Mouse (Mus musculus): ENCODE data around the gene Zranb3.

Zranb3 gene

DNA sequence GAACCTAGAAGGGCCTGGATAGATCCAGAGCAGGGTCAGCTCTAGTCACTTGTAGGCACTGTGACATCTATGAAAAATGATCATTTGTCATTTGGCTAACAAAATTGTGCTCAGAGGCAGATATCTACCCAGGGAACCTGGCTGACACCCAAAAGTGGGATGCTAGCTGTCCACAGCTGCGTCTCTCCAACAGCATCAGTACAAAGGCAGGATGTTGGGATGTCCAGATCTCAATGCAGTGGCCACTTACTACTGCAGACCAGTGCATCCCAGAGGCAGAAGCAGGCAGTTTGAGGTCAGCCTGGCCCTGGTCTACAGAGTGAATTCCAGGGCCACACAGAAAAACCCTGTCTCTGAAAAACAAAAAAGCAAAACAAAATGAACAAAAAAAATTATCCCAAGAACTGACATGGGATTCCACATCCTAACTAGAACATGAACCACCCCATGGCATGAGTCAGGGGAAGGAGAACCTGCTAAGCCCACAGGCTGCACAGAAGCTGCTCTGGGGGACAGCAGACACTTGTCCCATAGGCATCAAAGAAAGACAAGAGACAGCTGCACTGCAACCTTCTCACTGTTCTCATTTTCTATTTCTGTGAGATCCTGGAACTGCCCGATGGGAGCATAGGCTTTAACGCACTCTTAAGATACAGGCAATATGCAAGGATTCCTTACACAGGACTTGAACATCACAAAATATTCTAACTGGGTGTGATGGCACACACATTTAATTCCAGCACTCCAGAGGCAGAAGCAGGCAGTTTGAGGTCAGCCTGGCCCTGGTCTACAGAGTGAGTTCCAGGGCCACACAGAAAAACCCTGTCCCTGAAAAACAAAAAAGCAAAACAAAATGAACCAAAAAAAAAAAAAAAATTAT, 156.9 kb downstream of the Zranb3 start:
- no peak for DNase-seq (ENCODE audit: low spot score in 2 of 2)

DNA sequence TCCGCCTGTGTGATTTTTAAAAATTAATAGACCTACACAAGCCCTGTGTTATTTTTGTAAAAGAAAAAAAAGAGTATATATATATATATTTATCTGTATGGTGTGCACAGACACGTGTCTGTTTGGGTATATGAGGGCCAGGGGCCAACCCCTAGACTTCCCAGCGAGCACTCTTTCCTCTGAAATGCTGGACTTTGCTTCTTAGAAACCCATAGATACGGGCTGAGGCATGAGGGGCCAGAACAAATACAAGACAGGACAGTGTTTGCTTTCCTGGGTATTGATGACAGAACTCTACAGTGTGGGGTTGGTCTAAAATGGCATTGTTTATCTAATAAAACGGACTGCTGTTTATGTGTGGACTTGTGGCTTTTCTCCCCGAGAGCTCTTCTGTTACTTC, 159.3 kb downstream of the Zranb3 start:
- no peak for DNase-seq (ENCODE audit: low spot score in 2 of 2)

DNA sequence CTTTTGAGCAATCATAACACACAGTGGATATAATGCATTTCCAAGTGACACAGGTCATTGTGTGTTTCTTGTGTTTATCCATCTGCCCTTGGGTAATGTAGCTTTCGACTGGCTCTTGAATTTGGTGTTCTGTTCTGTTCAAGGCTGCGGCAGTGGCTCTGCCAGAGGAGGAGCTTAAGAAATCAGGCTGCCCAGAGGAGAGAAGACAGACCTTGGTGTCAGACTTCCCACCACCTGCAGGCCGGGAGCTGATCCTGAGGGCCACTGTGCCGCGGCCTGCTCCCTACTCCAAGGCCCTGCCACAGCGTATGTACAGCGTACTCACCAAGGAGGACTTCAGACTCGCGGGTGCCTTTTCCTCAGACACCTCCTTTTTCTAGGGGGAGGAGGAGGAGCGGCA, 160.6 kb downstream of the Zranb3 start:
- DNase-seq (ENCODE audit: low spot score in 2 of 2): no peak

DNA sequence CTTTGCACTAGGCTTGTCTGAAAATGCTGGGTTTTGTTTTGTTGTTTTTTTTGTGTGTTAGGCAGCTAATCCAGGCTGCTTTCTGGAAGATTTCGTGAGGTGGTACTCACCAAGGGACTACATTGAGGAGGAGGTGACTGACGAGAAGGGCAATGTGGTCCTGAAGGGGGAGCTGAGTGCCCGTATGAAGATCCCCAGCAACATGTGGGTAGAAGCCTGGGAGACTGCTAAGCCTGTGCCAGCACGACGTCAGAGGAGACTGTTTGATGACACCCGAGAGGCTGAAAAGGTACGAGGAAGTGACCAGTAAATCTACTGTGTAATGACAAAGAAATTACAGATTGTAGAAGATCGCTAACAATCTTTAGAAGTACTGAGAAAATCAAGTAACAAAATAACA, 165.6 kb downstream of the Zranb3 start:
- DNase-seq (ENCODE audit: low spot score in 2 of 2): no peak

DNA sequence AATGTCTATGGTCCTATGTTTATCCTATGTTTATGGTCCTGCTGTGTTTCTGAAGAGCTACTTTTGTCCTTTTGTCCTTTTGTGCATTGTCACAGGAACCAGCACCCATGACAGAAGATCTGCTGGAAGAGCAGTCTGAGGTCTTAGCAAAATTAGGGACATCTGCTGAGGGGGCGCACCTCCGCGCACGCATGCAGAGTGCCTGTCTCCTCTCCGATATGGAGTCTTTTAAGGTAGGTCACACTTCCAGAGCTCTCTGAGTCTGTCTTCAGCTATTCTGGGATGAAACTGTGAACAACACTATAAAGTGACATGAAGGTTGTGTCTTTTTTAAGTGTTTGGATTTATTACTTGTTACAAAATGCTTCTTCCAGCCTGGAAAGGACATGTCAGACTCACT, 168.5 kb downstream of the Zranb3 start:
- no peak for DNase-seq (ENCODE audit: low spot score in 2 of 2)

DNA sequence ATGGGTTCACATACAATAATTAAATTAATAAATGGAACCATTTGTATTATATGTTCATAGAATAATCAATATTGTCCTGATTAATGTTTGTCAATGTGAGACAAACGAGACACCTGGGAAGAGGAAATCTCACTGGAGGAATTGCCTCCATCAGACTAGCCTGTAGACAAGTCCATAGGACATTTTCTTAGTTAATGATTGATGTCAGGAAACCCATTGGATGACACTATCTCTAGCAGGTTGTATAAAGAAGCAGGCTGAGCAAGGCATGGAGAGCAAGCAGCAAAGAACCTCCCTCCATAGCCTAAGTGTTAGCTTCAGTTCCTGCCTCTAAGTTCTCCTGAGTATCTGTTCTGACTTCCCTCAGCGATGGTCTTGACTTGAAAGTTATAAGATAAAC, 169.4 kb downstream of the Zranb3 start:
- DNase-seq (ENCODE audit: low spot score in 2 of 2): no peak

DNA sequence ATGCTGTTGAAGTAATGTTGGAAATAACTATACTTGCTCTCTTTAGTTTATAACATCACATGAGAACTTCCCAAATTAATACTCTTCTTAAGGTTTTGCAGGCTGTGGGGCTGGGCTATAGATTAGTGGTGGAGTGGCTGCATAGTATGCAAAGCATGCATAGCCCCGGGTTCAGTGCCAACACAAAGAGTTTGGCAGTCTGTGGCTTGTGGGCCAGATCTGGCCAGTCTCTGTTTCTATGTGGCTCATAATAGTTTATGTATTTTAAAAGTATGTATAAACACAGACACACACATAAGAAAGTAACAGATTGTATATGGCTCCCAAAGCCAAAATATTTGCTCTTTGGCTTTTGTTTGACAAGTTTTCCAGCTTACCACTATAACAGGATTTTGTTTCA, 187.0 kb downstream of the Zranb3 start:
- DNase-seq (ENCODE audit: low spot score in 2 of 2): no peak

DNA sequence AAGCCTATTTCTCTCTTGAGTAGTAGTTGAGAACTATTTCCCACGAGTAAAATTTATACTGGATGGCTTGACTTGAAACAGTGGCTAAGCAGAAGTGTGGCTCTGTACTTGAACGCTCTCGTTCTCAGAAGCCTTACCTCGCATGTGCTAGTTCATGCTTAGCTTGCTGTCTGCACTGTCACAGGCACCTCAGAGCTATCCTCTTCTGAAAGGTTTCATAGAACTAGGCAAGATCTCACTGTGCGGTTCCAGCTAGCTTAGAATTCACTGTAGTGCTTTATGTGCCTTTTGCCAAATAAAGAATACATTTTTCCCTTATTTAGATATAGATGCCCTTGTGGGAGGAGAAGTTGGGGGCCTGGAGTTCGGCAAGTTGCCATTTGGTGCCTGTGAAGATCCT, 187.5 kb downstream of the Zranb3 start:
- DNase-seq (ENCODE audit: low spot score in 2 of 2): no peak

DNA sequence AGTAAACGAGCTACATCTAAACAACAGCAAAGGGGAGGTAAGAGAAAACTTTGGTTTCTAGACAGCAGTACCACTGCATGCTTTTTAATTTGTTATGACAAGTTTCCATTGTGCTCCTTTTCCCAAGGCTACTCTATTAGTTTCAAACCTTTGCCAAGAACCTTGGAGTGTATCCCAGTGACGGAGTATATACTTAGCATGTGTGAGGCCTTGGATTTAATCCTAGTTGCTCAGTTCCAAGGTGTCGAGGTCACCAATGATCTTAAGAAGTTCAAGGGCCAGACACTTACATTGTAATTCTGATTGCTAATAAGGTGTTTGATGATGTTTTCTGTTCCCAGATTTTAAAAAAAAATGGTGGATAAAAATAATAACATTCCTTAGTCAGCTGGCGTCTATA, 189.7 kb downstream of the Zranb3 start:
- no peak for DNase-seq (ENCODE audit: low spot score in 2 of 2)

DNA sequence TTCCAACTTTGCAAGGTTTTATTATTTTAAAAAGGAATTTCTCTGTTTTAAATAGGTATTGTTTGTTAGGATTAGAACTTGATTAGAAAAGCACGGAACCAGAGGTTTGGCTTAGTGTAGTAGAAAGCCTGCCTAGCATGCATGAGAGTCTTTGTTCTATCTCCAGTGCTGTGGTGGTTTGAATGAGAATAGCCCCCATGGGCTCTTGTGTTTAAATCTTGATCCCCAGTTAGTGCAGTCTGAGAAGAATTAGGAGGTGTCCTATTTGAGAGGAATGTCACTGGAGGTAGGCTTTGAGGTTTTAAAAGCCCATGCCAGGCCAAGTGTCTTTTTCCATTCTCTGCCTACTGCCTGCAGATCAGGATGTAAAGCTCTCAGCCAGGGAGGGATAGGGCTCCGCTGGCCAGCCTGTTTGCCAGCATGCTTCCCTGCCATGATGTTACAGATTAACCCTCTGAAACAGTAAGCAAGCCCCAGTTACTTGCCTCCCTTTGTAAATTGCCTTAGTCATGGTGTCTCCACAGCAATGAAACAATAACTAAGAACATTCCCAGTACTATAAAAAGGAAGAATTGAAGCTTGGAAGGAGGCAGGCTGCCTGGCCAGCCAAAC, 198.0 kb downstream of the Zranb3 start:
- DNase-seq (ENCODE audit: low spot score in 2 of 2): no peak
